Mouse (Mus musculus): ENCODE data around the gene Fam78a. TPM values are rescaled to one million over a fixed set of nuclear protein-coding genes. Genes with fewer than 3 reads are reported as not detected.
A peak's percentile ranks its signal among the peaks of the same experiment; 100 is the strongest.

The Fam78a gene
- polyA plus RNA-seq, 1 experiment from 2014 or later = 3.8 TPM

GRCm38 (mm10) chr2:32084872-32085199 is 179 bp upstream of the Fam78a start:
- TF ChIP-seq EP300 (IDR thresholded peaks at IDR 0.05; ENCODE audit: low read depth) (no peak), CTCF (IDR thresholded peaks at IDR 0.05; ENCODE audit: low read depth) (no peak)
- Histone ChIP-seq H3K27ac (ENCODE audit: low read depth) (peak overlapping the region; percentile 79), H3K4me2 (ENCODE audit: low read depth, low read length) (peak overlapping the region; percentile 100), H3K9me3 (ENCODE audit: low read length) (peaks cover 2% of the 10 kb centered on the region), H3K9ac (replicated peaks) (peak overlapping the region; percentile 71; the same call in 1 of the 2 replicates), H3K27me3 (ENCODE audit: insufficient read depth, low read length) (peaks cover 27% of the 10 kb centered on the region), H3K4me1 (ENCODE audit: insufficient read depth) (peaks cover 44% of the 10 kb centered on the region), H3K4me3 (ENCODE audit: low read depth, low read length) (peak overlapping the region; percentile 90), H3K36me3 (replicated peaks; ENCODE audit: insufficient read depth, low read length) (no peaks in the 10 kb centered on the region)
- DNase-seq (no peak), ATAC-seq (peak; percentile 19; the same call in 1 of the 2 replicates)
- WGBS (ENCODE audit: insufficient replicate concordance) = 20% methylated on average over 2 of the region's 2 CpGs

GRCm38 (mm10) chr2:32083159-32084011 is 1.3 kb downstream of the Fam78a start:
- peak overlapping the region; percentile 90 for H3K4me3 ChIP-seq (ENCODE audit: low read depth, low read length)
- H3K27ac ChIP-seq (ENCODE audit: low read depth) = peak overlapping the region; percentile 79
- TF ChIP-seq CTCF (IDR thresholded peaks at IDR 0.05; ENCODE audit: low read depth) (peak; percentile 67), EP300 (IDR thresholded peaks at IDR 0.05; ENCODE audit: low read depth) (no peak)
- H3K4me1 ChIP-seq (ENCODE audit: insufficient read depth) = peaks cover 52% of the 10 kb centered on the region
- WGBS (ENCODE audit: insufficient replicate concordance) = 1% methylated on average over 82 of the region's 91 CpGs
- peak overlapping the region; percentile 100 for H3K4me2 ChIP-seq (ENCODE audit: low read depth, low read length)
- ATAC-seq (peak; percentile 69), DNase-seq (peak; percentile 73)
- no peaks in the 10 kb centered on the region for H3K36me3 ChIP-seq (replicated peaks; ENCODE audit: insufficient read depth, low read length)
- peak overlapping the region; percentile 71 for H3K9ac ChIP-seq (replicated peaks)
- peaks cover 25% of the 10 kb centered on the region for H3K27me3 ChIP-seq (ENCODE audit: insufficient read depth, low read length)
- no peaks in the 10 kb centered on the region for H3K9me3 ChIP-seq (ENCODE audit: low read length)

- DNase-seq (no peak), ATAC-seq (no peak)
- H3K9ac ChIP-seq (replicated peaks) = peak overlapping the region; percentile 71
- H3K27me3 ChIP-seq (ENCODE audit: insufficient read depth, low read length) = peaks cover 16% of the 10 kb centered on the region; the same call in 1 of the 2 replicates
- H3K27ac ChIP-seq (ENCODE audit: low read depth) = peak overlapping the region; percentile 79
- TF ChIP-seq CTCF (IDR thresholded peaks at IDR 0.05; ENCODE audit: low read depth) = no peak
- TF ChIP-seq EP300 (IDR thresholded peaks at IDR 0.05; ENCODE audit: low read depth) = no peak
- WGBS (ENCODE audit: insufficient replicate concordance) = 58% methylated on average over 1 of the region's 2 CpGs
- no peaks in the 10 kb centered on the region; the same call in 1 of the 2 replicates for H3K36me3 ChIP-seq (replicated peaks; ENCODE audit: insufficient read depth, low read length)
- peak overlapping the region; percentile 100 for H3K4me2 ChIP-seq (ENCODE audit: low read depth, low read length)
- peak overlapping the region; percentile 90 for H3K4me3 ChIP-seq (ENCODE audit: low read depth, low read length)
- no peaks in the 10 kb centered on the region for H3K9me3 ChIP-seq (ENCODE audit: low read length)
- H3K4me1 ChIP-seq (ENCODE audit: insufficient read depth) = peaks cover 52% of the 10 kb centered on the region
Measured at GRCm38 (mm10) chr2:32082229-32082628, 2.4 kb downstream of the Fam78a start.

DNA sequence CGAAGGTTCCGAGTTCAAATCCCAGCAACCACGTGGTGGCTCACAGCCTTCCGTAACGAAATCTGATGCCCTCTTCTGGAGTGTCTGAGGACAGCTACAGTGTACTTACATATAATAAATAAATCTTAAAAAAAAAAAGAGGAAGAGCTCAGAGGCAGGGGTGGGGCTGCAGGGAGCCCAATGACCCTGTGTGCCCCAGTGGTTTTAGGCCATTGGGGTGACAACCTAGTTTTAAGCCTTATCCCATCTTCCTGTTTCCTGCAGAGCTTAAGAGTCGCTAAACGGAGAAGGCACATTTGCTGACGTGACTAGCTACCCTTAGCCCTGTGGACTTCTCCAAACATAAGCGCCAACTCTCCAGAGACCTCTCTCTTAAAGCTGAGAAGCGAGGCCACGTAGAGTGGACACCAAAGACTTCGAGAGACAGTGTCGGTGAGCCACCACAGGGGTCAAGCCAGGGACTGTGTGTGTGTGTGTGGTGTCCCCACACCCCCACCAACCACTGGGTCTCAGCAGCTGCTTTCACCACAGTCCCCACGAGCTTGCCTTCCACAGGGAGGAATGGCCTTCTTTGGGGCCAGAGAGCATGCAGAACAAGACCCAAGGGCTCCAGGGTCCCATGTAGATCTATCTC is 3.2 kb downstream of the Fam78a start:
- Histone ChIP-seq H3K4me1 (ENCODE audit: insufficient read depth) (peaks cover 52% of the 10 kb centered on the region), H3K4me3 (ENCODE audit: low read depth, low read length) (peak overlapping the region; percentile 90), H3K27me3 (ENCODE audit: insufficient read depth, low read length) (peaks cover 16% of the 10 kb centered on the region; the same call in 1 of the 2 replicates), H3K9ac (replicated peaks) (peak overlapping the region; percentile 71), H3K27ac (ENCODE audit: low read depth) (peak overlapping the region; percentile 79), H3K9me3 (ENCODE audit: low read length) (no peaks in the 10 kb centered on the region), H3K4me2 (ENCODE audit: low read depth, low read length) (peak overlapping the region; percentile 100), H3K36me3 (replicated peaks; ENCODE audit: insufficient read depth, low read length) (no peaks in the 10 kb centered on the region; the same call in 1 of the 2 replicates)
- TF ChIP-seq CTCF (IDR thresholded peaks at IDR 0.05; ENCODE audit: low read depth) = peak; percentile 26; the same call in 1 of the 2 replicates
- 0 out of 2 replicates have a peak, but pooled peaks have one; percentile 5 for TF ChIP-seq EP300 (IDR thresholded peaks at IDR 0.05; ENCODE audit: low read depth)
- DNase-seq = no peak
- 35% methylated on average over 14 of the region's 14 CpGs for WGBS (ENCODE audit: insufficient replicate concordance)
- ATAC-seq = no peak

DNA sequence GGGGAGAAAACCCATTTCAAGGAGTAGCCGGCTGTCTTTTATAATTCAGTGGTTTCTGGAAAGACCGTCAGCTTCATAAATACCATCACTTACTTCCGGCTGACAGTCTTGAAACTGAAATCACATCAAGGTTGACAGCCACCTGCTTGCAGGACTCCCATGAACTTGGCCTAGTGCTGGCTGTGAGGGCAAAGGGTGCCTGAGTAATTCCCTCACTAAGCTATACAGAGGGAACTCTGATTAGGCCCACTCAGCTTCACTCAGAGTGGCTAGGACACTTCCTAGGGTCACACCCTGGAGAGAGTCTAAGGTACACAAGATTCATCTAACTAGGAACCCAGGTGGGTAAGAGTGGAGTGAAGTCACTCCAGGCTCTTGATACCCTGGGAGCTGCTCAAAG is 4.0 kb downstream of the Fam78a start:
- ATAC-seq = no peak
- WGBS (ENCODE audit: insufficient replicate concordance) = 66% methylated on average over 3 of the region's 3 CpGs

GRCm38 (mm10) chr2:32079191-32079725 is 5.4 kb downstream of the Fam78a start:
- peak overlapping the region; percentile 70 for H3K27ac ChIP-seq (ENCODE audit: low read depth)
- H3K9ac ChIP-seq (replicated peaks) = no peak overlapping the region
- TF ChIP-seq CTCF (IDR thresholded peaks at IDR 0.05; ENCODE audit: low read depth) = no peak
- no peak for TF ChIP-seq EP300 (IDR thresholded peaks at IDR 0.05; ENCODE audit: low read depth)
- ATAC-seq (no peak), DNase-seq (no peak)
- no peaks in the 10 kb centered on the region; the same call in 1 of the 2 replicates for H3K36me3 ChIP-seq (replicated peaks; ENCODE audit: insufficient read depth, low read length)
- WGBS (ENCODE audit: insufficient replicate concordance) = 85% methylated on average over 14 of the region's 14 CpGs
- no peaks in the 10 kb centered on the region for H3K9me3 ChIP-seq (ENCODE audit: low read length)
- peaks cover 13% of the 10 kb centered on the region; the same call in 1 of the 2 replicates for H3K27me3 ChIP-seq (ENCODE audit: insufficient read depth, low read length)
- peak overlapping the region; percentile 100 for H3K4me2 ChIP-seq (ENCODE audit: low read depth, low read length)
- H3K4me1 ChIP-seq (ENCODE audit: insufficient read depth) = peaks cover 47% of the 10 kb centered on the region
- H3K4me3 ChIP-seq (ENCODE audit: low read depth, low read length) = no peak overlapping the region

More for the DNA sequence above, 4.0 kb downstream of the Fam78a start:
- Histone ChIP-seq H3K9me3 (ENCODE audit: low read length) (no peaks in the 10 kb centered on the region), H3K36me3 (replicated peaks; ENCODE audit: insufficient read depth, low read length) (no peaks in the 10 kb centered on the region; the same call in 1 of the 2 replicates), H3K27me3 (ENCODE audit: insufficient read depth, low read length) (peaks cover 16% of the 10 kb centered on the region; the same call in 1 of the 2 replicates), H3K9ac (replicated peaks) (no peak overlapping the region), H3K27ac (ENCODE audit: low read depth) (peak overlapping the region; percentile 55), H3K4me1 (ENCODE audit: insufficient read depth) (peaks cover 51% of the 10 kb centered on the region), H3K4me2 (ENCODE audit: low read depth, low read length) (peak overlapping the region; percentile 100), H3K4me3 (ENCODE audit: low read depth, low read length) (peak overlapping the region; percentile 90)
- no peak for DNase-seq
- TF ChIP-seq CTCF (IDR thresholded peaks at IDR 0.05; ENCODE audit: low read depth) = no peak
- TF ChIP-seq EP300 (IDR thresholded peaks at IDR 0.05; ENCODE audit: low read depth) = no peak

Data from liver, postnatal 0 days (tissue).